Mouse (Mus musculus) stomach, embryonic 14.5 days (tissue): ENCODE data around the gene Dnase1l3. TPM values are rescaled to one million over a fixed set of nuclear protein-coding genes. Genes with fewer than 3 reads are reported as not detected.

Experiments
- ATAC-seq: fragments of 200-750 bp; cut with Nextera tagmentation; 2 replicates; pipeline ENCODE4 v1.8.0; 2017; ENCODE audit warnings: low read depth, moderate TSS enrichment; ENCODE audit not compliant: insufficient number of reproducible peaks, insufficient read depth, low FRiP score
- H3K27ac ChIP-seq: fragments of 300-500 bp; sonication (generic); 2 replicates; pipeline ENCODE4 v1.5.1; 2014; ENCODE audit warnings: mild to moderate bottlenecking, low read length, moderate library complexity, mixed read lengths
- H3K27me3 ChIP-seq: fragments of 300-500 bp; sonication (generic); 2 replicates; pipeline ENCODE4 v1.6.1; 2014; ENCODE audit warnings: low read length, control low read depth, mixed read lengths; ENCODE audit not compliant: control insufficient read depth, insufficient read depth
- H3K36me3 ChIP-seq: fragments of 300-500 bp; sonication (generic); 2 replicates; pipeline ENCODE4 v1.6.1; 2014; ENCODE audit warnings: mild to moderate bottlenecking, control low read depth, low read length, moderate library complexity, mixed read lengths; ENCODE audit not compliant: control insufficient read depth, insufficient read depth
- H3K4me1 ChIP-seq: fragments of 300-500 bp; sonication (generic); 2 replicates; pipeline ENCODE4 v1.6.1; 2014; ENCODE audit warnings: low read length, control low read depth, mixed read lengths; ENCODE audit not compliant: control insufficient read depth, insufficient read depth
- H3K4me2 ChIP-seq: fragments of 300-500 bp; sonication (generic); replicated peaks from 2 replicates; pipeline ENCODE4 v1.6.1; 2014; ENCODE audit warnings: low read depth, low read length, control low read depth
- H3K4me3 ChIP-seq: fragments of 300-500 bp; sonication (generic); 2 replicates; pipeline ENCODE4 v1.5.1; 2014; ENCODE audit warnings: low read depth, low read length, control low read depth
- H3K9ac ChIP-seq: fragments of 300-500 bp; sonication (generic); replicated peaks from 2 replicates; pipeline ENCODE4 v1.6.1; 2014; ENCODE audit warnings: low read depth, mild to moderate bottlenecking, control low read depth, low read length, moderate library complexity, mixed read lengths
- H3K9me3 ChIP-seq: fragments of 300-500 bp; sonication (generic); 2 replicates; pipeline ENCODE4 v1.6.1; 2016; ENCODE audit warnings: low read depth, low read length, control low read depth; ENCODE audit not compliant: control insufficient read depth
- WGBS: fragments of 180-500 bp; shearing (Covaris S2); extraction: QIAGEN DNeasy Blood & Tissue Kit; methylation state at CpG from one replicate; pipeline ENCODE4 v1.1.7; 2014; 5-methylcytosine and 5-hydroxymethylcytosine counted together
- polyA plus RNA-seq: library from polyadenylated mRNA; unstranded; fragments of >200 nt; fragmentation: Nextera tagmentation; extraction: Ambion mirVana; gene quantifications from 2 replicates; pipeline ENCODE4 v1.2.1, GENCODE M21; 2014

Dnase1l3 gene
- polyA plus RNA-seq, 1 experiment from 2014 or later, result 0.38 TPM

DNA sequence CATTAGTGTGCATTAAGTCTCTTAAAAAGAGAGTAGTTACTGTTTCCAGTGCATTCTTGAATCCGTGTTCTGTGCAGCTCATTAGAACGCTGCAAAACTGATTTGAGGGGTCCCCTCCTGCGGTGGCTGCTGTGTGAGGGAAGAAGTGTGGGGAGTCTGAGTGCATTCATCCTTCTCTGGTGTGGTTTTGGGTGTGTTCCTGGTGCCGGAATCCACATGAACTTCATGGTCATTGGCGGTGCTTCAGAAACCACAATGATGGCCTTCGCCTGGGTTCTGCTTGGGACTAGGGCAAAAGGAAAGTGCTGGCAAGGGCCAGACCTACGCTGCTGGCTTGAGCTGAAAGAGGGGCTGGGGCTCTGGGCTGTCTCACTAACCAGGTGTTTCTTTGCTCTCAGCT is 60.2 kb downstream of the Dnase1l3 start:
- H3K4me2 ChIP-seq, result no peak overlapping the region
- H3K4me1 ChIP-seq, result no peaks in the 10 kb centered on the region
- peaks cover 41% of the 10 kb centered on the region for H3K36me3 ChIP-seq
- no peak for ATAC-seq
- 91% methylated on average over 7 of the region's 7 CpGs for WGBS
- H3K27ac ChIP-seq, result no peak overlapping the region
- H3K9me3 ChIP-seq, result no peaks in the 10 kb centered on the region
- no peak overlapping the region for H3K9ac ChIP-seq
- no peak overlapping the region for H3K4me3 ChIP-seq
- H3K27me3 ChIP-seq, result no peaks in the 10 kb centered on the region

DNA sequence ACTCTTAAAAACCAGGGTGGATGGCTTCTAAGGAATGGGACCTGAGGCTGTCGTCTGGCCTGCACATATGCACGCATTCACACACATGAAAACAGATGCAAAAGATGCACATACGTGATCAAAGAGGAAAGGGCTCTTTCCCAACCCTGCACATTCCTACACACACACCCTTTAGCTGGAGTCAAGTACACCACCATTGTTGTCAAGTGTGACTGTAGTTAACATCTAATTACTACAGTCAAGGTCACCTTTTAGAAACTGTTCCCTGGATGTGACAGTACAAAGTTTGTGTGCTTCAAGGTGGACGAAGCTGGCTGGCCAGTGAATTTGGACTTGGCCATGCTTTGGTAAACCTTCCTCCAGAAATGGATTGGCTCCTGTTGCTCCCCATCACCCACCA is 62.2 kb downstream of the Dnase1l3 start:
- Histone ChIP-seq H3K9ac (no peak overlapping the region), H3K9me3 (no peaks in the 10 kb centered on the region), H3K27ac (no peak overlapping the region), H3K4me2 (no peak overlapping the region), H3K36me3 (peaks cover 55% of the 10 kb centered on the region), H3K27me3 (no peaks in the 10 kb centered on the region), H3K4me1 (no peaks in the 10 kb centered on the region), H3K4me3 (no peak overlapping the region)
- 96% methylated on average over 4 of the region's 4 CpGs for WGBS
- ATAC-seq, result no peak

DNA sequence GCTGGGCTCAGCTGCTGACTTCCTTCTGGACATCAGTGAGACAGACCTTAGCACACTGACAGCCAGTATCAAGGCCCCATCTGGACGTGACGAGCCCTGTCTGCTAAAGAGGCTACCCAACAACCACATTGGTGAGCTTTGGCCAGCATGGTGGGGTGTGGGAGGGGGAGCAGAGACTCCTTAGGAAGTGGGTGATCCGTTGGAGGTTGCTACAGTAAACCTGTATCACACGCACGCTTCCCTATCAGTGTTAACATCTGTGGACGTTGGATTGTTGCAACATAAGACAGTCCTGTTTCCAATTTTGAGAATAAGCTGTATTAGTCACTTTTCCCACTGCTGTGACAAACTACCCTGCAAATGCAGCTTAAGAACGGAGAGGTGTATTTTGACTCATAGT is 65.3 kb downstream of the Dnase1l3 start:
- Histone ChIP-seq H3K4me3 (no peak overlapping the region), H3K27me3 (no peaks in the 10 kb centered on the region), H3K9ac (no peak overlapping the region), H3K36me3 (peaks cover 68% of the 10 kb centered on the region), H3K9me3 (no peaks in the 10 kb centered on the region), H3K4me1 (no peaks in the 10 kb centered on the region), H3K27ac (no peak overlapping the region), H3K4me2 (no peak overlapping the region)
- 88% methylated on average over 7 of the region's 7 CpGs for WGBS
- ATAC-seq, result no peak

DNA sequence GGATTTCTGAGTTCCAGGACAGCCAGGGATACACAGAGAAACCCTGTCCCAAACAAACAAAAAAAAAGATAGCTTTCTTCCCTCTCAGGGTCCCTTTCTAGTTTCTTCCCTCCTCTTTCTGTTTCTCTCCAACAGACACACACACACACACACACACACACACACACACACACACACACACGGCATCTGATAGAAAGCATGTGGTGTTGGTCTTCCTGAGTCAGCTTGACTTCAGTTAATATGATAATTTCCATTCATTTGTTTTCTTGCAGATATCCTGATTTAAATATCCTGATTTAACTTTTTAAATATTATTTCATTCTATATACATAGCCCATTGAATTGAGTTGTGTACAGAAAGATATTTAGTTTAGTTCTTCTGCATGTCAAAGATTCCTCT is 66.0 kb downstream of the Dnase1l3 start:
- Histone ChIP-seq H3K4me2 (no peak overlapping the region), H3K4me3 (no peak overlapping the region), H3K27me3 (no peaks in the 10 kb centered on the region), H3K9ac (no peak overlapping the region), H3K4me1 (no peaks in the 10 kb centered on the region), H3K27ac (no peak overlapping the region), H3K36me3 (peaks cover 68% of the 10 kb centered on the region), H3K9me3 (no peaks in the 10 kb centered on the region)
- ATAC-seq, result no peak
- 75% methylated on average over 1 of the region's 1 CpGs for WGBS

DNA sequence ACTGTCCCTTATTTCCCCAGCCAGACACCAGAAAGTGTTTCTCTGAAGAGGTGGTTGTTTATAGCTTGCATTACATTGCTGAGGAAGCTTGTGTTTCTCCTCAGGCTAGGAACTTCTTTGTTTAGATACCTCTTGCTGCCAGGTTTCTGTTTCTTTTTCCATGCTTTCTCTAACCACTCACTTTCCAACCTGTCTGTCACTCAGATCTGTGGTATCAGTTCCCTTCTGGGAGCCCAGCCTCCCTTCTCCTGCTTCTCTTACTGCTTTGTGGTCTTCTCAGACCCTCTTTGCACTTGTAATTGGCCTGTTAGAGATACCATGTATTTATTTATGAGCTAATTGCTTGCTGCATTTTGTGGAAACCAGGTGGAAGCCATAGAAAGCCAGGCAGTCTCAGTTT is 70.7 kb downstream of the Dnase1l3 start:
- Histone ChIP-seq H3K27me3 (no peaks in the 10 kb centered on the region), H3K4me3 (no peak overlapping the region), H3K9ac (no peak overlapping the region), H3K4me1 (peaks cover 11% of the 10 kb centered on the region; the same call in 1 of the 2 replicates), H3K4me2 (no peak overlapping the region), H3K9me3 (no peaks in the 10 kb centered on the region), H3K27ac (no peak overlapping the region), H3K36me3 (peaks cover 43% of the 10 kb centered on the region)
- no peak for ATAC-seq

DNA sequence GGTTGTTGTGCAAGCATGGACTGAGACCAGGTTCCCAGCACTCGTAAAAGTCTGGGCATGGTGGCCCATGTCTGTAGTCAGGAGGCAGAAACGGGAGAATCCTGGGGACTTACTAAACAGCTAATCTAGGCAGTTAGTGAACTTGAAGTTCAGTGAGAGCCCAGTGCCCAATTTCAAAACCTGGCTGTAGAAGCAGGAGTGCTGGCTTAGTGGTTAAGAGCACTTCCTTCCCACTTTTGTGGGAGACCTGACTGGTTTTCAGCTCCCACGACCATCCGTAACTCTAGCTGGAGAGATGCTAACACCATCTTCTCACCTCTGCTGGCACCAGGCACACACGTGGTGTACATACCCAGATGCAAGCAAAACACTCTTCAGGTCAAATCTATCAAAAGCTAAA is 72.9 kb downstream of the Dnase1l3 start:
- WGBS, result 86% methylated on average over 5 of the region's 5 CpGs
- Histone ChIP-seq H3K27ac (no peak overlapping the region), H3K9me3 (no peaks in the 10 kb centered on the region), H3K27me3 (no peaks in the 10 kb centered on the region), H3K9ac (no peak overlapping the region), H3K4me3 (no peak overlapping the region), H3K36me3 (peaks cover 42% of the 10 kb centered on the region), H3K4me1 (peaks cover 11% of the 10 kb centered on the region; the same call in 1 of the 2 replicates), H3K4me2 (no peak overlapping the region)
- ATAC-seq, result no peak

DNA sequence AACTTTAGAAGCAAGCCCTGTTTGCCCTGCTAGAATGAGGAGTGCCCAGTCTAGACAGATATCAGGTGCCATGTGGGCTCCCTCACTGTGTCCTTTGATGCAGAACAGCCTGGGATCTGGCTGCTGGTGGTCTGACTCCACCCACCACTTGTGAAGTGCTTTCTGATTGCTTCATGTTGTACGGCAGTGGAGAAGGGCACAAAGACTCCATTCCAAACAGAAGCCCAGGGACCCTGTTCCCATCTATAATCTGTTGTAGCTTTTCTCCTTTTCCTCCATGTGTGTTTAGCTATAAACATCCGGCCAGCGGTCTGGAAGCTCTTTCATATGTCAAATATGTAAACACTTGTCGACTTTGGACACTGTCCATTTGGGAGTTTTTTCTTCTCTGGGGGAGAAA is 74.5 kb downstream of the Dnase1l3 start:
- no peaks in the 10 kb centered on the region for H3K9me3 ChIP-seq
- peak overlapping the region; percentile 48; the same call in 1 of the 2 replicates for H3K27ac ChIP-seq

DNA sequence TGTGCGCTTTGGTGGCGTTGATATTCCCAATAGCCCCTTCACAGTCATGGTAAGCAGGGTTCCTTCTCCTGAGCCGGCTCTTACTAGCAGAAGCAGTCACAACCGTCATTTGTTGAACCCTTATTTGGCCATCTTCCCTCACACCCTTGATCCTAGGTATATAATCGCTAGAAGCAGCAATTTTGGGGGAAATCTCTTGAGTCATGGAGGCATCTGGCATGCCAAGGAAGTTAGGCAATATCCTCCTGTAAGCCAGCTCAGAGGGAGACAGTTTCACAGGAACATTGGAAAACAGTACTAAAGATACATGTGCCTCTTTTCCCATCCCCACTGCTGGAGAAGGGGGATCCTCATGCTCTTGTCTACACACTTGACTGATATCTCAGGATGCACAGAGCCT is 75.1 kb downstream of the Dnase1l3 start:
- H3K4me2 ChIP-seq, result no peak overlapping the region
- no peak overlapping the region for H3K9ac ChIP-seq
- H3K4me3 ChIP-seq, result no peak overlapping the region
- ATAC-seq, result no peak
- peaks cover 11% of the 10 kb centered on the region; the same call in 1 of the 2 replicates for H3K4me1 ChIP-seq
- peaks cover 31% of the 10 kb centered on the region for H3K36me3 ChIP-seq
- H3K9me3 ChIP-seq, result no peaks in the 10 kb centered on the region
- 89% methylated on average over 5 of the region's 5 CpGs for WGBS
- no peaks in the 10 kb centered on the region for H3K27me3 ChIP-seq
- peak overlapping the region; percentile 48; the same call in 1 of the 2 replicates for H3K27ac ChIP-seq

More for the DNA sequence above, 74.5 kb downstream of the Dnase1l3 start:
- Histone ChIP-seq H3K4me3 (no peak overlapping the region), H3K4me2 (no peak overlapping the region), H3K9ac (no peak overlapping the region), H3K27me3 (no peaks in the 10 kb centered on the region), H3K36me3 (peaks cover 35% of the 10 kb centered on the region), H3K4me1 (peaks cover 11% of the 10 kb centered on the region; the same call in 1 of the 2 replicates)
- 28% methylated on average over 4 of the region's 4 CpGs for WGBS
- peak; percentile 54; the same call in 1 of the 2 replicates for ATAC-seq
